Mouse (Mus musculus): Measurements from ENCODE around the gene Neu3.

- TF ChIP-seq TBP (IDR thresholded peaks at IDR 0.05; ENCODE audit: low read depth, low read length): no peak
- no peak for TF ChIP-seq JUND (IDR thresholded peaks at IDR 0.05; ENCODE audit: low read depth, low read length)
- TF ChIP-seq POLR2A (IDR thresholded peaks at IDR 0.05; ENCODE audit: control insufficient read depth in 1 of 2, insufficient read depth in 1 of 2, low read depth in 1 of 2, low read length in 2 of 2, poor library complexity in 1 of 2): no peak
- TF ChIP-seq TCF12 (IDR thresholded peaks at IDR 0.05; ENCODE audit: low read depth, low read length): no peak
- no peak for TF ChIP-seq CHD2 (IDR thresholded peaks at IDR 0.05; ENCODE audit: low read length)
- no peak for TF ChIP-seq TAL1 (IDR thresholded peaks at IDR 0.05; ENCODE audit: low read length)
- TF ChIP-seq CTCF (IDR thresholded peaks at IDR 0.05 in 2 of 3, conservative IDR thresholded peaks at IDR 0.05 in 1 of 3; ENCODE audit: control insufficient read depth in 1 of 3, insufficient read depth in 1 of 3, low read depth in 2 of 3, low read length in 3 of 3, poor library complexity in 1 of 3, severe bottlenecking in 1 of 3): no peak
- no peak for TF ChIP-seq NRF1 (IDR thresholded peaks at IDR 0.05; ENCODE audit: insufficient read depth, low read depth, low read length, poor library complexity, severe bottlenecking)
- TF ChIP-seq MAFK (IDR thresholded peaks at IDR 0.05; ENCODE audit: borderline replicate concordance, low read depth, low read length): no peak
- TF ChIP-seq SMC3 (IDR thresholded peaks at IDR 0.05; ENCODE audit: low read depth, low read length): no peak
- TF ChIP-seq USF2 (IDR thresholded peaks at IDR 0.05; ENCODE audit: borderline replicate concordance in 1 of 2, insufficient read depth in 1 of 2, low read depth in 1 of 2, low read length in 2 of 2): no peak
- TF ChIP-seq HCFC1 (IDR thresholded peaks at IDR 0.05; ENCODE audit: low read depth, low read length): no peak
Measured at GRCm38 (mm10) chr7:99851618-99852017, 23.4 kb upstream of the Neu3 start.
